Mouse (Mus musculus): ENCODE measurements at regions not wholly inside any gene's neighbourhood (a gene's known extent, or its start where the extent isn't known, plus 50 kb on each side); places are given as distances from the start of the nearest gene placed in this dataset.

DNA sequence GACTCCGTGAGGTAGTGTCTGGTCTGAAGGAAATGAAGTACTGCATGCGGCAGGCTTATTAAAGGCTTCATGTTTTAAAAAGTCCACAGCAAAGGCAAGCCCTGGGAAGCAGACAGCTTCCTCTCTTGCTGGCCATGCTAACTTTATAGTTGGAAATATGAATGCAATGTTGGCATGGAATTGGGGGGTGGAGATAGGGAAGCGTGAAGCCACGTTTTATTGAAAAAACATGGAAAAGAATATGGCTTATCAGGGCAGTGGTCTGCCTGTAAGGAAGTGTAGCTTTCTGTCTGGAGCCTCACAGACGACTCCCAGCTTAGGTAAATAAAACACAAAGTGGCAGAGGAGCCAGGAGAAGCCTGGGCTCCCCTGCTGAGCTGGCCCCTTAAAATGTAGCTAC is 231.5 kb upstream of the Pcsk5 start:
- WGBS, result 64% methylated on average over 5 of the region's 5 CpGs
- H3K4me2 ChIP-seq (ENCODE audit: low read depth), result no peak overlapping the region
- no peak overlapping the region for H3K4me3 ChIP-seq (ENCODE audit: low read depth, low read length)
- no peak for DNase-seq
- no peaks in the 10 kb centered on the region for H3K27me3 ChIP-seq (ENCODE audit: insufficient read depth, low read length)
- ATAC-seq, result no peak
- no peak overlapping the region for H3K9ac ChIP-seq
- TF ChIP-seq CTCF (IDR thresholded peaks at IDR 0.05; ENCODE audit: low read depth), result no peak
- no peak overlapping the region for H3K27ac ChIP-seq (ENCODE audit: low read depth, low read length)
- H3K4me1 ChIP-seq (ENCODE audit: insufficient read depth), result no peaks in the 10 kb centered on the region
- no peaks in the 10 kb centered on the region for H3K9me3 ChIP-seq (ENCODE audit: low read length)
- H3K36me3 ChIP-seq (ENCODE audit: insufficient read depth), result no peaks in the 10 kb centered on the region

DNA sequence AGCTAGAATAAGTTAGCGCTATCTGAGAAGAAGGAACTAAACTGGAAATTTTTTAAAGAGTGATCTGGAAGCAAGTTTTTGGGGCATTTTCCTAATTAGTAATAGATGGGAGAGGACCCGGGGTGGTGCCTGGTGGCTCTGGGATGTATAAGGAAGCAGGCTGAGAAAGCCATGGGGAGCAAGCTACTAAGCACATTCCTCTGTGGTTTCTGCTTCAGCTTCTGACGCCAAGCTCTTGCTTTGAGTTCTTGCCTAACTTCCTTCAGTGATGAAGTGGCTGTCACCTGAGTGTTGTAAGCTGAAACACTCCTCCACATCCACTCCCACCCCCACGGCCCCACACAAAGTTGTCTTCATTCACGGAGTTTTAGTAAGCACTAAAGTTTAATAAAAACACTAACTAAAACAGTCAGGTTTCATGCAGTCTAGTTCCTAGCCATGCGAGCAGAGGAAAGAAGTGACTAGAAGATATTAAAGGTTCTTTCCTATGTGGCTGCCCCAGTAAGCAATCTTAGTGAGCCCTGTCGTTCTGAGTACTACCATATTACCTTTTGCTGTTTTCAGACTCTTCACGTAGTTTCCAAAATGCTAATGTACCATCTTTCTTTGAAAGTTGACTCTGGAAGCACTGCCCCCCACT is 230.5 kb upstream of the Pcsk5 start:
- Histone ChIP-seq H3K27ac (ENCODE audit: low read depth, low read length) (no peak overlapping the region), H3K27me3 (ENCODE audit: insufficient read depth, low read length) (no peaks in the 10 kb centered on the region), H3K36me3 (ENCODE audit: insufficient read depth) (no peaks in the 10 kb centered on the region), H3K9me3 (ENCODE audit: low read length) (no peaks in the 10 kb centered on the region), H3K4me3 (ENCODE audit: low read depth, low read length) (no peak overlapping the region), H3K9ac (no peak overlapping the region), H3K4me1 (ENCODE audit: insufficient read depth) (no peaks in the 10 kb centered on the region), H3K4me2 (ENCODE audit: low read depth) (no peak overlapping the region)
- ATAC-seq (no peak), DNase-seq (no peak)
- WGBS, result 84% methylated on average over 8 of the region's 8 CpGs
- no peak for TF ChIP-seq CTCF (IDR thresholded peaks at IDR 0.05; ENCODE audit: low read depth)

DNA sequence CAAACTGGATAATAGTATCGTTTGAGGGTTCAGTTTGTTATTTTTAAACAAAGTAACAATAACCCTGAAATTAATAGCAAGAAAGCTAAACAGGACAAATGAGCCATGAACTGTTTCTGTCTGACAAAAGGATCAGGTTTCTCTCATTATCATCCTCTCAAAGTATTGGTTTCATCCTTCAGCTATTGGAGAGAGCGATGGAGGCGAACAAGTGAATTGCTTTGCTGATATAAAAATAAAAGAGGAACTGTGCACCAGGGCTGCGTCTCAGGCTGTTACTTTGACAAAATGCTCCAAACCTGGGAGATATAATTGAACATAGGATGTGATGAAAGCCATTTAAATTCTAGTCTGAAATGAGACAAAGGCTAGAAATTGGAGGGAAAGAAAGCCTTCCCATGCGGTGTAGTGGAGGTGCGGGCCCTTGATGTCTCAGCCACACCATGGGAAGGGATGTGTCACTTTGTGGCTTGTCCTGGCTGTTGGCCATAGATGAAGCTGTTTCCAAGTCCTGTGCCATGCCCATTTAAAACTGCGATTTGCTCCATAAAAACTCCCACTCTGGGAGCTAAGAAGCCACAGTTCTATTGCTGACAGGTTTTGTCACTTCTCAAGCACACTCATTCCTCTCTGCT is 219.9 kb upstream of the Pcsk5 start:
- Histone ChIP-seq H3K4me3 (ENCODE audit: low read depth, low read length) (no peak overlapping the region), H3K36me3 (ENCODE audit: insufficient read depth) (no peaks in the 10 kb centered on the region), H3K4me1 (ENCODE audit: insufficient read depth) (no peaks in the 10 kb centered on the region), H3K9ac (no peak overlapping the region), H3K9me3 (ENCODE audit: low read length) (no peaks in the 10 kb centered on the region), H3K27me3 (ENCODE audit: insufficient read depth, low read length) (no peaks in the 10 kb centered on the region), H3K27ac (ENCODE audit: low read depth, low read length) (no peak overlapping the region), H3K4me2 (ENCODE audit: low read depth) (no peak overlapping the region)
- ATAC-seq, result no peak
- no peak for DNase-seq
- 59% methylated on average over 7 of the region's 7 CpGs for WGBS
- TF ChIP-seq CTCF (IDR thresholded peaks at IDR 0.05; ENCODE audit: low read depth), result no peak

GRCm38 (mm10) chr19:18056414-18057254 is 219.2 kb upstream of the Pcsk5 start:
- Histone ChIP-seq H3K4me2 (ENCODE audit: low read depth) (no peak overlapping the region), H3K27ac (ENCODE audit: low read depth, low read length) (no peak overlapping the region), H3K9me3 (ENCODE audit: low read length) (no peaks in the 10 kb centered on the region), H3K27me3 (ENCODE audit: insufficient read depth, low read length) (no peaks in the 10 kb centered on the region), H3K36me3 (ENCODE audit: insufficient read depth) (no peaks in the 10 kb centered on the region), H3K9ac (no peak overlapping the region), H3K4me3 (ENCODE audit: low read depth, low read length) (no peak overlapping the region), H3K4me1 (ENCODE audit: insufficient read depth) (no peaks in the 10 kb centered on the region)
- DNase-seq, result no peak
- TF ChIP-seq CTCF (IDR thresholded peaks at IDR 0.05; ENCODE audit: low read depth), result no peak
- no peak for ATAC-seq
- 58% methylated on average over 21 of the region's 21 CpGs for WGBS

- DNase-seq (no peak), ATAC-seq (no peak)
- no peaks in the 10 kb centered on the region for H3K27me3 ChIP-seq (ENCODE audit: insufficient read depth, low read length)
- 66% methylated on average over 2 of the region's 2 CpGs for WGBS
- H3K4me3 ChIP-seq (ENCODE audit: low read depth, low read length), result no peak overlapping the region
- H3K36me3 ChIP-seq (ENCODE audit: insufficient read depth), result no peaks in the 10 kb centered on the region
- no peak overlapping the region for H3K4me2 ChIP-seq (ENCODE audit: low read depth)
- no peak for TF ChIP-seq CTCF (IDR thresholded peaks at IDR 0.05; ENCODE audit: low read depth)
- no peak overlapping the region for H3K9ac ChIP-seq
- H3K27ac ChIP-seq (ENCODE audit: low read depth, low read length), result no peak overlapping the region
- H3K4me1 ChIP-seq (ENCODE audit: insufficient read depth), result no peaks in the 10 kb centered on the region
- H3K9me3 ChIP-seq (ENCODE audit: low read length), result no peaks in the 10 kb centered on the region
These were observed 212.9 kb upstream of the Pcsk5 start for GRCm38 (mm10) chr19:18050353-18050752.

GRCm38 (mm10) chr19:18034225-18034624 is 196.8 kb upstream of the Pcsk5 start:
- Histone ChIP-seq H3K9me3 (ENCODE audit: low read length) (no peaks in the 10 kb centered on the region), H3K9ac (no peak overlapping the region), H3K27me3 (ENCODE audit: insufficient read depth, low read length) (no peaks in the 10 kb centered on the region), H3K4me3 (ENCODE audit: low read depth, low read length) (no peak overlapping the region), H3K27ac (ENCODE audit: low read depth, low read length) (no peak overlapping the region), H3K4me2 (ENCODE audit: low read depth) (no peak overlapping the region), H3K36me3 (ENCODE audit: insufficient read depth) (no peaks in the 10 kb centered on the region), H3K4me1 (ENCODE audit: insufficient read depth) (no peaks in the 10 kb centered on the region)
- 90% methylated on average over 1 of the region's 1 CpGs for WGBS
- no peak for TF ChIP-seq CTCF (IDR thresholded peaks at IDR 0.05; ENCODE audit: low read depth)
- no peak for DNase-seq
- ATAC-seq, result no peak

DNA sequence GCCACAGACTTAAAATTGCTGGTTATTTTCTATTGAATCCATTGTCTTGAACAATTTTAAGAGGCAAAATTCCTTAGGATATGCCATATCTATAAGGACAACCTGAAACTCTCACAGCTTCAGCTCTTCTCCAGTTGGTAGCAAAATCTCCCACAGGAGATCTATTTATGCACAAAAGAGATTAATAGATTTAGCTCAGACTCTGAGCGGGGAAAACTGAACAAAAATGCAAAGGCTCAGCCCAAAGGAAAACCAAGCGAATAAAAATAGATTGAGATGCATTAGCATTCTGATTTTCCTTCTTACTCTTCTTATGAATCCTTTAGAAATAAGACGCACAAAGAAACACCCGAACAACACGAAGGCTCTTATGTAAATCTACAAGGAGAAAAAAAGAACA is 196.2 kb upstream of the Pcsk5 start:
- Histone ChIP-seq H3K36me3 (ENCODE audit: insufficient read depth) (no peaks in the 10 kb centered on the region), H3K4me3 (ENCODE audit: low read depth, low read length) (no peak overlapping the region), H3K27ac (ENCODE audit: low read depth, low read length) (no peak overlapping the region), H3K27me3 (ENCODE audit: insufficient read depth, low read length) (no peaks in the 10 kb centered on the region), H3K9me3 (ENCODE audit: low read length) (no peaks in the 10 kb centered on the region), H3K9ac (no peak overlapping the region), H3K4me2 (ENCODE audit: low read depth) (no peak overlapping the region), H3K4me1 (ENCODE audit: insufficient read depth) (no peaks in the 10 kb centered on the region)
- DNase-seq, result no peak
- 79% methylated on average over 5 of the region's 5 CpGs for WGBS
- no peak for TF ChIP-seq CTCF (IDR thresholded peaks at IDR 0.05; ENCODE audit: low read depth)
- ATAC-seq, result no peak
